Mouse (Mus musculus) stomach, embryonic 15.5 days (tissue): ENCODE data around the gene 4833439L19Rik. TPM values are rescaled to one million over a fixed set of nuclear protein-coding genes. Genes with fewer than 3 reads are reported as not detected.
"Not testable (repeated sequence)": the region's sequence is repeated elsewhere in the genome, so short reads cannot be mapped to it uniquely, and the experiment has no call there.

Experiments
- ATAC-seq: fragments of 200-750 bp; cut with Nextera tagmentation; 2 replicates; pipeline ENCODE4 v1.8.0; 2017; ENCODE audit warnings: low read depth, moderate number of reproducible peaks, moderate TSS enrichment; ENCODE audit not compliant: insufficient read depth, low FRiP score
- H3K27ac ChIP-seq: fragments of 300-500 bp; sonication (generic); 2 replicates; pipeline ENCODE4 v1.5.1; 2015; ENCODE audit warnings: mild to moderate bottlenecking, inconsistent platforms
- H3K27me3 ChIP-seq: fragments of 300-500 bp; sonication (generic); replicated peaks from 2 replicates; pipeline ENCODE4 v1.6.1; 2015; ENCODE audit warnings: inconsistent platforms
- H3K36me3 ChIP-seq: fragments of 300-500 bp; sonication (generic); 2 replicates; pipeline ENCODE4 v1.6.1; 2015; ENCODE audit warnings: inconsistent platforms
- H3K4me1 ChIP-seq: fragments of 300-500 bp; sonication (generic); 2 replicates; pipeline ENCODE4 v1.6.1; 2015; ENCODE audit warnings: inconsistent platforms
- H3K4me2 ChIP-seq: fragments of 300-500 bp; sonication (generic); 2 replicates; pipeline ENCODE4 v1.6.1; 2015; ENCODE audit warnings: mild to moderate bottlenecking, inconsistent platforms
- H3K4me3 ChIP-seq: fragments of 300-500 bp; sonication (generic); replicated peaks from 2 replicates; pipeline ENCODE4 v1.5.1; 2015; ENCODE audit warnings: inconsistent platforms
- H3K9ac ChIP-seq: fragments of 300-500 bp; sonication (generic); 2 replicates; pipeline ENCODE4 v1.6.1; 2015; ENCODE audit warnings: inconsistent platforms
- H3K9me3 ChIP-seq: fragments of 300-500 bp; sonication (generic); 2 replicates; pipeline ENCODE4 v1.6.1; 2016; ENCODE audit warnings: inconsistent platforms
- WGBS: fragments of 180-500 bp; shearing (Covaris S2); methylation state at CpG from one replicate; pipeline ENCODE4 v1.1.7; 2015; 5-methylcytosine and 5-hydroxymethylcytosine counted together
- polyA plus RNA-seq: library from polyadenylated mRNA; unstranded; fragments of >200 nt; fragmentation: Nextera tagmentation; extraction: Ambion mirVana; gene quantifications from 2 replicates; pipeline ENCODE4 v1.2.1, GENCODE M21; 2015

Gene 4833439L19Rik
- polyA plus RNA-seq = 109 and 115 TPM in 2 replicates

DNA sequence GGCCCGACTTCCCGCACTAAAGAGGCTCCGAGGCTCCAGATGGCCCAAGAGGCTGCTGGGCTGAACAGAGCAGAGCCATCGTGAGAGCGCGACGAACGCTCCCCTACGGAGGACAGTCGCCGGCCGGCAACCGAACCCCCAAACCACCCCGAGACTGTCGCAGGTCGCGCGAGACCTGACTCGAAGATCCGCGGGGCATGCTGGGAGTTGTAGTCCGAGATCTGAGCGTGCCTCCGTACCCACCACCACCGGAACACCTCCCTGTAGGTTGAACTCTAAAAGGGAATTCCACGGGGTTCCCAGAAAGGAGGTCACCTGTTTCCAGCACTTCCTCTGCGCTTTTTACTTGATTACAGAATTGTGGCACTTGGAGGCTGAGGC lies at the start of gene 4833439L19Rik:
4833439L19Rik (minus strand) TSS at position 235 of the 381 bp plus-strand sequence.
- Histone ChIP-seq H3K27ac (peak within 1 kb of the TSS; percentile 73), H3K4me1 (peaks cover 8% of the 10 kb centered on the region), H3K27me3 (no peaks in the 10 kb centered on the region), H3K9ac (peak within 1 kb of the TSS; percentile 97), H3K4me3 (peak within 1 kb of the TSS; percentile 99), H3K36me3 (peaks cover 20% of the 10 kb centered on the region), H3K9me3 (no peaks in the 10 kb centered on the region), H3K4me2 (peak within 1 kb of the TSS; percentile 80)
- peak; percentile 93 for ATAC-seq
- under 1% methylated on average over 27 of the region's 27 CpGs for WGBS

DNA sequence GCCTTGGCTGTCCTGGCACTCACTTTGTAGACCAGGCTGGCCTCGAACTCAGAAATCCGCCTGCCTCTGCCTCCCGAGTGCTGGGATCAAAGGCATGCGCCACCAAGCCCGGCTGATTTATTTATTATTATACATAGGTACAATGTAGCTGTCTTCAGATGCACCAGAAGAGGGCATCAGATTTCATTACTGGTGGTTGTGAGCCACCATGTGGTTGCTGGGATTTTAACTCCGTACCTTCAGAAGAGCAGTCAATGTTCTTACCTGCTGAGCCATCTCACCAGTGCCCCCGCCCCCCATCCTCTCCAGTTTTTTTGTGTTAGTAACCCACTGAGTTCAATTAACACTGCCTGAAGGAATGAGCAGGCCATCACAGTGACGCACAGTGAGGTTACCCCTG lies 47.9 kb upstream of the 4833439L19Rik start:
- not testable (repeated sequence) for H3K4me2 ChIP-seq, H3K9me3 ChIP-seq, H3K4me3 ChIP-seq, H3K27ac ChIP-seq, ATAC-seq, H3K27me3 ChIP-seq, H3K9ac ChIP-seq, H3K36me3 ChIP-seq
- whole genome bisulfite sequencing = 80% methylated on average over 8 of the region's 8 CpGs
- peaks cover 14% of the 10 kb centered on the region; the same call in 1 of the 2 replicates for H3K4me1 ChIP-seq

DNA sequence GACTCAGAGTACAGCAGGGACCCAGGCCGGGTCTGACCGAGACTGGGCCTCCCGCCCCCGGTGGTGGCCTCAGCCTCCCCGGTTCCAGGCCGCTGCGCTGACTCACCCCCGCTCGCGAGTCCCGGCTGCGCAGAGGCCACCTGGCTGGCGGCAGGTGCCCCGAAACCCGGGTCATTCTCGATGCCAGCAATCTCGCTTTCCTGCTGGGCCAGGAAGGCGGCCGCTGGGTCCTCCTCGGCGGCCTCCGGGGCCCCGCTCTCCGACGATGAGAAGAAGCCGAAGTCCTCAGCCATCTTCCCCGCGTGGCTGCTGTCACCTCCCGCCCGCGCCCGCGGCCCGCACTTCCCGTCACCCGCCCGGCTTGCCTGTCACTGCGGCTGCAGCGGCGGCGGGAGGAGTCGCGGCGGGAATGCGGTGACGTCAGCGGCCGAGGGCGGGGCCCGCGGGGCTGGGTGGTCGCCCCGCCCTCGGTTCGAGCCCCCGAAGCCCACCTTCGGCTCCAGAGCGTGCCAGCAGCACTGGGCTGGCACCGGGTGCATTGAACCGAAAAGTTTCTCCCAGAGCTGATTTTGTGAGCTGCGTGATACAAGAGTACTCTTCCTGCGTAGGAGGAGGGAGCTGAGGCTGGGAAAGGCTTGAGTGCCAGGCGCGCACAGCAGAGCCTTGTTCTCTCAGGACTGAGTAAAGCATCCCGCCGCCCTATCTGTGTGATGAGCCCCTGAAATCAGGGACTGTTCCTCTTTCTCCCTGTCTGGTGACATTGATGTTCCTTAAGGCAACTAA lies 45.9 kb upstream of the 4833439L19Rik start, which contains the start of gene Cltb:
Cltb (minus strand) TSS at position 373 of the 783 bp plus-strand sequence.
- under 1% methylated on average over 65 of the region's 66 CpGs for WGBS
- Histone ChIP-seq H3K4me2 (peak within 1 kb of the TSS; percentile 95), H3K36me3 (no peaks in the 10 kb centered on the region), H3K27me3 (no peaks in the 10 kb centered on the region), H3K4me3 (peak within 1 kb of the TSS; percentile 78), H3K9me3 (no peaks in the 10 kb centered on the region), H3K4me1 (peaks cover 14% of the 10 kb centered on the region; the same call in 1 of the 2 replicates), H3K27ac (peak within 1 kb of the TSS; percentile 64), H3K9ac (peak within 1 kb of the TSS; percentile 73)
- peak; percentile 73; the same call in 1 of the 2 replicates for ATAC-seq

DNA sequence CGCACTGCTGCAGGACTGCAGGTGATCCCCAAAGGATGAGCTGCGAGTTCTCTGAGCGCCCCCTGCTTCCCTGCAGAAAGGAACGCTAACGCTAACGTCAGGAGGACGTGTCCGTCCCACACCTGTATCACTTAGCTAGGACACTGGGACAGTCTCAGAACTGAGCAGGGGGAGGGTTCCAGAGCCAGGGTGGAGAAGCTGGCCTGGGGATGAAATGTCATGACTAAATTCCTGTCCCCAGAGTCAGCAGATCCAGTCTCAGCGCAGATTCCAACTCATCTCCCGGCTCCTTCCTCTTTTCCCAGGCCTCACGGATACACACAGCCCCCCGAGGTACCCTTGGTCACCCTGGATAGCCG lies 45.4 kb upstream of the 4833439L19Rik start:
- Histone ChIP-seq H3K27ac (peak overlapping the region; percentile 64; the same call in 1 of the 2 replicates), H3K9me3 (no peaks in the 10 kb centered on the region), H3K4me1 (peaks cover 14% of the 10 kb centered on the region; the same call in 1 of the 2 replicates), H3K36me3 (no peaks in the 10 kb centered on the region), H3K27me3 (no peaks in the 10 kb centered on the region), H3K4me3 (peak overlapping the region; percentile 78), H3K4me2 (peak overlapping the region; percentile 95), H3K9ac (peak overlapping the region; percentile 73)
- 12% methylated on average over 13 of the region's 13 CpGs for WGBS
- ATAC-seq = peak; percentile 12; the same call in 1 of the 2 replicates

DNA sequence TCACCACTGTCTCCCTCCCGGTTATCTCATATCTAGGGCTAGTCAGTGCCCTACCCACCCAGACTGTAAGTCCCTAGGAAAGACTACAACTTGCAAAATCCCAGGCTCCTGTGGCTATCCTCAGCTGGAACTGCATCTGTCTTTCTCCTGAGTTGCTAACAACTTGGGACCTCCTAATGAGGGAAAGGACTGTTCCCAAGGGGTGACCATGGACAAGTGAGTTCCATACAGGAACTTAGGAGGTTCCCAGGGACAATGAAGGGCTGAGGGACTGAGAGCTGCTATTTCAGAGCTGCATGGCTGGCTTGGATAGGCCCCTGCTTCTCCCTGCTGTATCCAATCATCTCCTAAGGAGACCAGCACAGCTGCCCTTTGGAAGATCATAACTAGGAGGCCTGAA lies 44.1 kb upstream of the 4833439L19Rik start:
- Histone ChIP-seq H3K4me3 (no peak overlapping the region), H3K36me3 (no peaks in the 10 kb centered on the region), H3K9me3 (no peaks in the 10 kb centered on the region), H3K4me1 (peaks cover 14% of the 10 kb centered on the region; the same call in 1 of the 2 replicates), H3K4me2 (peak overlapping the region; percentile 14; the same call in 1 of the 2 replicates), H3K27ac (no peak overlapping the region), H3K9ac (no peak overlapping the region), H3K27me3 (no peaks in the 10 kb centered on the region)
- ATAC-seq = no peak
- WGBS = 24% methylated on average over 1 of the region's 1 CpGs

DNA sequence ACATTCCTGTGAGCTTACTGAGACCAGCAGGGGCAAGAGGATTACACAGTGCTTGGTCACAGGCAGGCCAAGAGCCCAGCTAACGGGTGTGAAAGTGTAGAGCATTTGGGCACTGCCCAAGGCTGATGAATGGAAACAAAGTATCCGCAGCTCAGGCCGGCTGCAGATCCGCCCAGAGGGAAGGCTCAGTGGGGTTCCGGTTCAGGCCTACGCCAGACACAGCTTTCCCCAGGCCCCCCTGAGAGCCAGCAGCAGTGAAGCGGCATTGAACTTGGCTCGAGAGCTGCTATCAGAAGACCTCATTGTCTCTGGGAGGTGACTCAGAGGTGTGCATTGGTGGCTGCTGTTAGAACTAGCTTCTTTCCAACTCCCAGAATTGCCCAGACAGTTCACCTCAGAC lies 43.4 kb upstream of the 4833439L19Rik start:
- ATAC-seq = no peak
- Histone ChIP-seq H3K4me1 (peaks cover 14% of the 10 kb centered on the region; the same call in 1 of the 2 replicates), H3K4me2 (no peak overlapping the region; the same call in 1 of the 2 replicates), H3K9me3 (no peaks in the 10 kb centered on the region), H3K27ac (no peak overlapping the region), H3K27me3 (no peaks in the 10 kb centered on the region), H3K9ac (no peak overlapping the region), H3K4me3 (no peak overlapping the region), H3K36me3 (no peaks in the 10 kb centered on the region)
- 42% methylated on average over 8 of the region's 8 CpGs for WGBS

DNA sequence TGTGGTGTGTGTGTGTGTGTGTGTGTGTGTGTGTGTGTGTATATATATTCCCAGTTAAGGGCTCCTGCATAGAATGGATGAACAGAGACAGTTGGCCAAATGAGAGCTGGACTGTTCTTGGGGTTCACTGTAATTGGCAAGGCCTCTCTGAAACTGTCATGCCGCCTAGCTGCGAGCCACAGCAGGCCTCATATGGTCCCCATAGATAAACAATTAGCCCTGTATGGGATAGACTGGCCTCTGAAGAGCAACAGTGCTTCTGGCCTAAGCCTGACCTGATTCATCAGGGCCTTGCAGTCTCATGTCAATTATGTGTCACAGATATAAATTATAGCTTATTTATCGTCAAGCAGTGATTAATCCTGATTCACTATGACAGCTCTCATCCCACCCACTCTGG lies 42.8 kb upstream of the 4833439L19Rik start:
- Histone ChIP-seq H3K36me3 (peaks cover 3% of the 10 kb centered on the region; the same call in 1 of the 2 replicates), H3K4me2 (no peak overlapping the region), H3K4me1 (peaks cover 14% of the 10 kb centered on the region; the same call in 1 of the 2 replicates), H3K9ac (no peak overlapping the region), H3K27me3 (no peaks in the 10 kb centered on the region), H3K27ac (no peak overlapping the region), H3K9me3 (no peaks in the 10 kb centered on the region), H3K4me3 (no peak overlapping the region)
- no peak for ATAC-seq
- 66% methylated on average over 3 of the region's 3 CpGs for WGBS

DNA sequence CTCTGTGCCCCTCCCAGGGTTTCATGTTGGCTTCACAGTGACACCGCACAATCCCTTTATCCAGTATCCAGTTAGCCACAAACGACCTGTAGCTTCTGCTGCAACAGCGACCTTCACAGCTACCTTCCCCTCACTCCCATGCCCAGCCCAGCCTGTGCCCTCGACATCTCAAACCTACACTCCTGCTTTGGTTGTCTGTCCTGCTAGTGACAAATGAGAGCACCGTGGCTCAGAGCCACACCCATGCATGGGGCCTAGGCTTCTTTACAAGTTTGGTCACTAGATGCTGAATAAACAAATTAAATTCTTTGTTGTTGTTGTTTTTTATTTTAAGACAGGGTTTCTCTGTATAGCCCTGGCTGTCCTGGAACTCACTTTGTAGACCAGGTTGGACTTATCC lies 42.0 kb upstream of the 4833439L19Rik start:
- Histone ChIP-seq H3K4me3 (no peak overlapping the region), H3K4me2 (no peak overlapping the region), H3K36me3 (peaks cover 3% of the 10 kb centered on the region; the same call in 1 of the 2 replicates), H3K4me1 (peaks cover 14% of the 10 kb centered on the region; the same call in 1 of the 2 replicates), H3K27ac (no peak overlapping the region), H3K27me3 (no peaks in the 10 kb centered on the region), H3K9ac (no peak overlapping the region), H3K9me3 (no peaks in the 10 kb centered on the region)
- no peak for ATAC-seq
- WGBS = 47% methylated on average over 5 of the region's 5 CpGs

DNA sequence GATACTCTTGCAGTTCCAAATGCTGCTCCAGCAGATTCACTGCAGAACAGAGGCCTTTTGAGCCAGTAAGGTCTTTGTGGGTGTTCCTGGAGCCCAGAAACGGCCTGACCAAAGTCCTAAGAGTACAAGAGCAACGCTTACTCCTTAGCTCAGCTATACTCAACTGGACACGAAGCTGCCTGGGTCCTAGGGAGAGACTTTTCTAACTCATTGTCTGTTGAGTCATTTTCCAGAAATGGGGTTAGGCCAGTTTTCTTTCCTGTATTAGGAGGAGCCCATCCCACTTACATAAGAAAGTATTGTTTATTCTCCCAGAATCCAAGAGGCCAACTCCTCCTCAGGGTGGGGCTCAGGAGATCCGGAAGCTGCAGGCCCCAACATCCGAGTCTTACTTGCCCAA lies 40.2 kb upstream of the 4833439L19Rik start:
- no peak overlapping the region for H3K9ac ChIP-seq
- H3K4me2 ChIP-seq = no peak overlapping the region
- 61% methylated on average over 5 of the region's 5 CpGs for WGBS
- peak overlapping the region; percentile 67 for H3K27ac ChIP-seq
- no peak for ATAC-seq
- H3K4me3 ChIP-seq = no peak overlapping the region
- H3K36me3 ChIP-seq = peaks cover 3% of the 10 kb centered on the region; the same call in 1 of the 2 replicates
- H3K9me3 ChIP-seq = no peaks in the 10 kb centered on the region
- H3K27me3 ChIP-seq = no peaks in the 10 kb centered on the region
- H3K4me1 ChIP-seq = peaks cover 10% of the 10 kb centered on the region; the same call in 1 of the 2 replicates

DNA sequence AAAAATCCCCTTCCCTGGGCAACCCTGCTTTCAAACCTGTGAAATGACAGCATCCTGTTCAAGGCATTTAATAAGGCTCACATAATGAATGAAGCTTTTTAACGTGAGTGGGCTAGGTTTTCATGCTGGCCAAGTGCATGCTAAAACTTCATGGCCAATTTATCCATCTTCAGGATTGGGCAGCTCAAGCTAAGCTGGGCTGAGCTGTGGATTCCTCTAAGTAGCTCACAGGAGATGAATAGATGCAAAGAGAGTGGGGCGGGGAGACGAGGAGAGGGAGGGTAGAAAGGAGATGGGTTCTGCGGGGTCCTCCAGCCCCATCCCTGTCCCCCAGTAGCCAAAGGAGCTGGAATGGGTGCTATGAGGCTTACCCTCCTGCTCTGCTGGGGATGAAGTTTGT lies 39.0 kb upstream of the 4833439L19Rik start:
- no peak for ATAC-seq
- Histone ChIP-seq H3K9ac (no peak overlapping the region), H3K27ac (no peak overlapping the region), H3K4me3 (no peak overlapping the region), H3K36me3 (peaks cover 3% of the 10 kb centered on the region; the same call in 1 of the 2 replicates), H3K9me3 (no peaks in the 10 kb centered on the region), H3K4me1 (peaks cover 7% of the 10 kb centered on the region; the same call in 1 of the 2 replicates), H3K27me3 (no peaks in the 10 kb centered on the region), H3K4me2 (no peak overlapping the region)
- 70% methylated on average over 4 of the region's 4 CpGs for WGBS

DNA sequence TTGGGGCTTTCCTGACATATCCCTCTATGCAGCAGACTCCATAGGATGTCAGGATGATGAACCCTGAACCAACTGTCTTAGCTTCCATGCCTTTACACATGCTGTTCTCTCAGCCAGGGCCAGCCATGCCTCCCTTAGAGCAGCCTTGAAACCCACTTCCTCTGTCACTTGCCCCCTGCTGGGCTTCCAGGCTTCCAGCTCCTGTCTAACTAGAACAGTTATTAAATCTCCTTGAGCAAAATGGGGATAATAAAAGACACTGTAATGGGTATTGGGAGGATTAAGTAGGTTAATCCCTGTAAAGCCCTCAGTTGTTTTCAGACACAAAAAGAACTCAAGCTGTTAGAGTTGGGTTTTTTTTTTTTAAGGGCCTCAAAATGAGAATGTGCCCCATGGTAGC lies 38.3 kb upstream of the 4833439L19Rik start:
- no peak overlapping the region for H3K27ac ChIP-seq
- ATAC-seq = no peak

DNA sequence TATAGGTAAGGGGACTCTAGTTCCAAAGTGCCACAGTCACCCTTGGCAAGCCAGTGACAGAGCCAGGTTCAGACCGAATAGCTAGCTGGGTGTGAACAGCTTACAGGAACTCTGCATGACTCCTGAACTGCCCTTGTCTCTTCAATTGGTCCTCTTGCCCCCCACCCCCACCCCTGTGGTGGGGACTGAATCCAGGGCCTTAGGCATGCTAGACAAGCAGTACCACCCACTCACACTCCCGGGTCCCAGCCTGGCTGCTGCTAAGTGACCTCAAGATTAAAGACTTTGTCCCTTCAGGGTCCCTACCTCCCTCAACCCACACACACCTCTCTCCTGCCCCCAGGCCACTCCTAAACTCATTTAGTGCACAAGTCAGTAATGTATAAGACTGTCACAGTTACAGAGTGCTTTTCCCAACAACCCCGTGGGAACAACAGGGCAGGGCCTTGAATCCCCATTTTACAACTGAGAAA lies 37.4 kb upstream of the 4833439L19Rik start:
- Histone ChIP-seq H3K4me3 (no peak overlapping the region), H3K9ac (no peak overlapping the region), H3K36me3 (peaks cover 3% of the 10 kb centered on the region; the same call in 1 of the 2 replicates), H3K27ac (no peak overlapping the region), H3K27me3 (no peaks in the 10 kb centered on the region), H3K4me2 (no peak overlapping the region), H3K9me3 (no peaks in the 10 kb centered on the region), H3K4me1 (no peaks in the 10 kb centered on the region)
- WGBS = 58% methylated on average over 3 of the region's 3 CpGs
- ATAC-seq = no peak

More for the DNA sequence above, 38.3 kb upstream of the 4833439L19Rik start:
- no peaks in the 10 kb centered on the region for H3K27me3 ChIP-seq
- no peak overlapping the region for H3K4me3 ChIP-seq
- peaks cover 3% of the 10 kb centered on the region; the same call in 1 of the 2 replicates for H3K36me3 ChIP-seq
- peaks cover under 1% of the 10 kb centered on the region; the same call in 1 of the 2 replicates for H3K4me1 ChIP-seq
- no peak overlapping the region for H3K9ac ChIP-seq
- no peaks in the 10 kb centered on the region for H3K9me3 ChIP-seq
- H3K4me2 ChIP-seq = no peak overlapping the region
